Mouse (Mus musculus) liver, adult 2 months (tissue): Measurements from ENCODE around the gene Plppr3. TPM values are rescaled to one million over a fixed set of nuclear protein-coding genes. Genes with fewer than 3 reads are reported as not detected.

Source experiments
- DNase-seq: peaks from one replicate; pipeline ENCODE4 v3.0.0-alpha.2; 2011; ENCODE audit warnings: low read depth, low spot score; ENCODE audit errors: extremely low read depth
- H3K27ac ChIP-seq: fragments of 200-500 bp; replicated peaks from 2 replicates; pipeline ENCODE4 v1.5.1; 2012; ENCODE audit warnings: low read depth, mild to moderate bottlenecking, control low read depth, inconsistent platforms, low read length; ENCODE audit not compliant: insufficient read depth
- H3K27me3 ChIP-seq: fragments of 200-500 bp; 2 replicates; pipeline ENCODE4 v1.6.1; 2012; ENCODE audit warnings: mild to moderate bottlenecking, moderate library complexity, low read length, inconsistent platforms; ENCODE audit not compliant: control insufficient read depth, insufficient read depth
- H3K36me3 ChIP-seq: fragments of 200-500 bp; 2 replicates; pipeline ENCODE4 v1.6.1; 2012; ENCODE audit warnings: low read length, inconsistent platforms; ENCODE audit not compliant: control insufficient read depth, insufficient read depth
- H3K4me1 ChIP-seq: fragments of 200-500 bp; 2 replicates; pipeline ENCODE4 v1.6.1; 2011; ENCODE audit warnings: low read length; ENCODE audit not compliant: control insufficient read depth, insufficient read depth
- H3K4me3 ChIP-seq: fragments of 200-500 bp; 2 replicates; pipeline ENCODE4 v1.5.1; 2011; ENCODE audit warnings: low read depth, mild to moderate bottlenecking, control low read depth, low read length, moderate library complexity; ENCODE audit not compliant: insufficient read depth
- H3K79me2 ChIP-seq: fragments of 200-500 bp; 2 replicates; pipeline ENCODE4 v1.6.1; 2012; ENCODE audit warnings: inconsistent platforms, mild to moderate bottlenecking, low read length, moderate library complexity; ENCODE audit not compliant: control insufficient read depth, insufficient read depth
- H3K9ac ChIP-seq: fragments of 200-500 bp; 2 replicates; pipeline ENCODE4 v1.6.1; 2012; ENCODE audit warnings: low read depth, mild to moderate bottlenecking, control low read depth, inconsistent platforms, low read length
- CTCF ChIP-seq: fragments of 200-500 bp; IDR thresholded peaks from 2 replicates; pipeline ENCODE4 v1.5.1; 2011; ENCODE audit warnings: low read depth, low read length, control low read depth
- POLR2A ChIP-seq: fragments of 200-500 bp; IDR thresholded peaks from 2 replicates; pipeline ENCODE4 v1.6.1; 2011; ENCODE audit warnings: low read length, control low read depth; ENCODE audit not compliant: insufficient read depth; ENCODE audit errors: extremely low read depth
- WGBS: fragments of 180-500 bp; shearing (Covaris S2); methylation state at CpG from one replicate; pipeline ENCODE4 v1.1.7; 2018; 5-methylcytosine and 5-hydroxymethylcytosine counted together
- polyA plus RNA-seq: library from polyadenylated mRNA; depleted of rRNA; stranded (reverse); fragments of >200 nt; gene quantifications from 2 replicates; pipeline ENCODE4 v1.2.3, GENCODE M21; 2012
- total RNA-seq: library from RNA; depleted of rRNA; stranded (reverse); fragments of >200 nt; gene quantifications from 2 replicates; pipeline ENCODE4 v1.2.3, GENCODE M21; 2014

Gene Plppr3
- total and polyA plus RNA-seq, 2 experiments, result under 0.01 to 0.38 TPM

DNA sequence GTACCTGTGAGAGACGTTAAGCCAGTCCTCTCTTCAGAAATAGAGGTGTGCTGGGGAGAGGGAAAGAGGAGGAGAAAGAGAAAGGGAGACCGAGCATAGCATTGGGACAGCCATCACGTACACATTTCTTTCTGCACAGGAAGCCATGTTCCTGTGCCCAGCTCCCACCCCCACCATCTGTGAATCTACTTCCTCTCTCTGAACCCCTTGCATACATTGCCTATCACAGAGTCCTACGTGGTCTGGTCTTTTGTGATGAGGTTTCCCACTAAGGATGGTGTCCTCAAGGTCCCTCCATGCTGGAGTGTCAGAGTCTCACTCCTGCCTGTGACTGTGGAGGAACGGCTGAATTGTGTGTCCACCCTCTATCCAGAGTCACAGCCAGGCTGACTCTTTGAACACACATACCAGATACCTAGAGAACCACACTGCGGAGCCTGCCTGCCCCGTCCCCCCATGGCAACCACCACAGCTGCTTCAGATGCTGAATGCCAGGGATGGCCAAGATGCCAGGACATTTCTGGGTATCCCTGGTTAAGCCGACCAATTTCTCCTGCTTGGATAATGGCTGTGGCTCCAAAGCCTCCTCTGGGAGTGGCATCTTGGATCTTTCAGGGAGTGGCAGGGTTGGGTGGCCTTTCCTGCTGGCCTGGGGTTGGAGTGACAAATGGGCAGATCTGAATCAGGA lies 24.3 kb downstream of the Plppr3 start:
- H3K4me3 ChIP-seq, result no peak overlapping the region
- no peak for DNase-seq
- peaks cover 8% of the 10 kb centered on the region for H3K4me1 ChIP-seq
- 80% methylated on average over 8 of the region's 8 CpGs for WGBS
- 0 out of 2 replicates have a peak, but pooled peaks cover 3% of the 10 kb centered on the region for H3K79me2 ChIP-seq
- no peaks in the 10 kb centered on the region for H3K27me3 ChIP-seq
- H3K27ac ChIP-seq, result no peak overlapping the region
- no peak overlapping the region for H3K9ac ChIP-seq
- no peaks in the 10 kb centered on the region for H3K36me3 ChIP-seq
- TF ChIP-seq POLR2A (no peak), CTCF (no peak)

DNA sequence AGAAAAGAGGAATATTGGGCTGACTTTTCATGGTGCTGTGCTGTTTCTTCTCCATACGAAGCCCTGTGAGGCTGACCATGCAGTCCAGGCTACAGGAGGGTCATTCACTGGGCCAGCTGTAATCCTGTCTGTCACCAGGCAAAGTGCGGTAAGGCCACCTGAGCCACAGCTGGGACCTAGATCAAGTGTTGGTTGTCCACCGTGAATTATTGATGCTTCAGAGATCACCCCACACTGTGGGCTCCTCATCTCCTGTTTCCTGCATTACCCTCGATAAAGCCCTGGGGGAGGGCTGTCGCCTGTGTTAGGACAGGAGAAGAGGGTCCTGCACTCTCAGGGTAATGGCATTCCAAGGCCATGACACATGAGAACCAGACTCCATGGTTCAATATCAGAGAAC lies 27.9 kb downstream of the Plppr3 start:
- no peaks in the 10 kb centered on the region for H3K27me3 ChIP-seq
- H3K4me3 ChIP-seq, result no peak overlapping the region
- H3K79me2 ChIP-seq, result no peaks in the 10 kb centered on the region
- 73% methylated on average over 5 of the region's 5 CpGs for WGBS
- H3K9ac ChIP-seq, result no peak overlapping the region
- no peak overlapping the region for H3K27ac ChIP-seq
- no peak for DNase-seq
- TF ChIP-seq POLR2A, result no peak
- no peaks in the 10 kb centered on the region for H3K36me3 ChIP-seq
- peaks cover under 1% of the 10 kb centered on the region for H3K4me1 ChIP-seq

DNA sequence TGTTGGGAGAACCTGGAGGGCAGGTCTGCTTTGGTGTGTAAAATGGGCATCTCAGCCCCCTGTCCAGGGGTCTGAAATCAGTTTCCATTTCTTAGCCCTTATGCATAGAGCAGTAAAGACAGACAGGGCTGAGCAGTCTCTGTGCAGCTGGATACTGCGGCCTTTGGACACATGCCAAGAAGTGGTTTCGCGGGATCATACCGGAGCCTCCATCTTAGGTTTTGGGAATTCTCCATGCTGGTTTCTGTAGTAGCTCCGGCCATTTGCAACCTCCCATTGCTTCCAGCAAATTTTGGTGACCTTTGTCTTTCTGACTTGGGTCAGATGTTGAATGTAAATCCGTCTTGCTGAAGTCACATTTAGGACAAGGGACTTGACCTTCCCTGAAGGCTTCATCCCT lies 31.0 kb downstream of the Plppr3 start:
- Histone ChIP-seq H3K79me2 (no peaks in the 10 kb centered on the region), H3K27me3 (no peaks in the 10 kb centered on the region), H3K27ac (no peak overlapping the region), H3K4me1 (no peaks in the 10 kb centered on the region), H3K4me3 (no peak overlapping the region), H3K9ac (no peak overlapping the region), H3K36me3 (no peaks in the 10 kb centered on the region)
- WGBS, result 64% methylated on average over 6 of the region's 6 CpGs
- DNase-seq, result no peak
- TF ChIP-seq CTCF, result no peak
- no peak for TF ChIP-seq POLR2A

DNA sequence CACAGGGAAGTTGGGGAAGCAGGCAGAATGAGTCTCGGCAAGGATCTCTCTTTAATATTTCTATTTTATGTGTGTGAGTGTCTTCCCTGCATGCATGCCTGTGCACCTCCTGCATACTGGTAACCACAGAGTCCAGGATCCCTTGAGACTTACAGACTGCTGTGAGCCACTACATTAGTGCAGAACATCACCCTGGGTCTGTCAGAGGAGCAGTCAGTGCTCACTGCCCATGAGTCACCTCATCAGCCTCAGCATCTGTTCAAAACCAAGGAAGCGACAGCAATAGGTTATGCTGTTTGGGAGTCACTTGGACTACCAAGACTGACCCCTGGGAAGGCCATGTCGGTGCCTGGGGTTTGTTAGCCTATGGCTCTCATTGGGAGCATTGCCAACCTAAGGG lies 32.1 kb downstream of the Plppr3 start:
- H3K79me2 ChIP-seq, result no peaks in the 10 kb centered on the region
- no peak overlapping the region for H3K4me3 ChIP-seq
- 0 out of 2 replicates have a peak, but pooled peaks cover 2% of the 10 kb centered on the region for H3K4me1 ChIP-seq
- WGBS, result 78% methylated on average over 3 of the region's 3 CpGs
- H3K9ac ChIP-seq, result no peak overlapping the region
- H3K36me3 ChIP-seq, result no peaks in the 10 kb centered on the region
- DNase-seq, result no peak
- TF ChIP-seq POLR2A, result no peak
- no peak for TF ChIP-seq CTCF
- H3K27me3 ChIP-seq, result no peaks in the 10 kb centered on the region
- no peak overlapping the region for H3K27ac ChIP-seq

DNA sequence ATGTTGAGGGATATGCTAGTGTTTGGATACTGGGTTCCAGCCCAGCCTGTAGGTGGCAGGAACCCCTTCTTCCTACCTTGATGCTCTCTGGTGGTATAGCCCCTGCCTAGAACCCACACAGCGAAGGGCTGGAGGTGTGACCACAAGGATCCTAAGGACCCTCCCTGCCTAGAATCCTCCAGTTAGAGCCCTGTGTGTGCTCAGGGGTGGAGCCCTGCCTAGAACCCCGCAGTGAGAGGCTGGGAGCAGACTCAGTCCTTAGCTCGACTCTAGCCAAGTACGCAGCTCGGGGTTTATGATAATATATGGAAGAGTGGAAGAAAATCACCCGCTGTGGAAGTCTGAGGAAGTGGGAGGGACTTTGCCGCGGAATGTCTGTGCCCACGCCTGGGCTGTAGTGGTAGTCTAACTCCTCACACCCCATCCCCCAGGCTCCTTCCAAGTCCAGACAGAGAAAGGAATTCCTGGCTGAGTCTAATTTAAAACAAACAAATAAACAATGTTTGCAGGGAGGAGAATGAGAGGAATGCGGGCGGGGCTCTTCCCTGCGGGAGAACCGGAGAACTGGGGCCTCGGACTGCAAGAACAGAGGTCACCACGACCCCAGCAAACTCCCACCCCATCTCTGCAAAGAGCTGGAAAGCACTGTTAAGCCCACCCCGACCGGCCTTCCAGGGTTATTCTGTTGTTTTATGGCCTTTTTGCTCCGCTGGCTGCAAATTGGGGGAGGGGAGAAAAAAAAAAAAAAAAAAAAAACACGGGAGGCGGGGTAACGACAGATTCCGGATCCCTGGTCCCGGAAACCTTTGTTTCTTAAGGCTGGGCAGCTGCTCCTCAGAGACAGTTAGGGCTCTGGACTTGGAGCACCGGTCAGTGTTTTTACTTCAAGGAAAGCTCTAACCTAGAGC lies 33.5 kb downstream of the Plppr3 start:
- H3K9ac ChIP-seq, result peak overlapping the region; percentile 48
- H3K27me3 ChIP-seq, result no peaks in the 10 kb centered on the region
- no peaks in the 10 kb centered on the region for H3K79me2 ChIP-seq
- TF ChIP-seq POLR2A (no peak), CTCF (0 out of 2 replicates have a peak, but pooled peaks have one; percentile 12)
- WGBS, result 4% methylated on average over 24 of the region's 24 CpGs
- 0 out of 2 replicates have a peak, but pooled peaks cover 2% of the 10 kb centered on the region for H3K4me1 ChIP-seq
- DNase-seq, result peak; percentile 41
- H3K27ac ChIP-seq, result peak overlapping the region; percentile 38
- peak overlapping the region; percentile 46 for H3K4me3 ChIP-seq
- no peaks in the 10 kb centered on the region for H3K36me3 ChIP-seq

DNA sequence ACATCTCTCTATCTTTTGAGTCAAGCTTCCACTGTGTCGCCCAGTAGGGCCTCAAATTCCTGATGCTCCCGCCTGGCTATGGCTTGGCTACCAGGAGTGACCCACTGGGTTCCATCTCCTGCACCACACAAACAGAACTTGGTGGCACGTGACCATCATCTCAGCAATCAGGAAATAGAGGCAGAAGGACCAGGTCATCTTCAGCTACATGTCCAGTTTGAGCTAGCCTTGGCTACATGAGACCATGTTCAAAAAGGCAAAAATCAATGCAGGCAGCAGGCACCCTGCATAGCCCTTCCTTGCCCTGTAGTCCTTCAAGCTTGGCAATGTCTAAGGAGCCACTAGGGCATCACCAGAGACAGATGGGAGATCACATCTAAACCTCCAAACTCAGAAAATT lies 34.3 kb downstream of the Plppr3 start:
- no peak overlapping the region for H3K27ac ChIP-seq
- no peak for TF ChIP-seq POLR2A
- TF ChIP-seq CTCF, result no peak
- H3K79me2 ChIP-seq, result no peaks in the 10 kb centered on the region
- 0 out of 2 replicates have a peak, but pooled peaks cover 2% of the 10 kb centered on the region for H3K4me1 ChIP-seq
- no peak for DNase-seq
- no peak overlapping the region for H3K9ac ChIP-seq
- no peaks in the 10 kb centered on the region for H3K27me3 ChIP-seq
- 96% methylated on average over 3 of the region's 3 CpGs for WGBS
- H3K4me3 ChIP-seq, result no peak overlapping the region
- H3K36me3 ChIP-seq, result no peaks in the 10 kb centered on the region
